Mouse (Mus musculus): Measurements from ENCODE around the gene Fkrp. TPM values are rescaled to one million over a fixed set of nuclear protein-coding genes. Genes with fewer than 3 reads are reported as not detected.

Fkrp gene
- polyA plus RNA-seq, 1 experiment from 2014 or later = 31.1 TPM

DNA sequence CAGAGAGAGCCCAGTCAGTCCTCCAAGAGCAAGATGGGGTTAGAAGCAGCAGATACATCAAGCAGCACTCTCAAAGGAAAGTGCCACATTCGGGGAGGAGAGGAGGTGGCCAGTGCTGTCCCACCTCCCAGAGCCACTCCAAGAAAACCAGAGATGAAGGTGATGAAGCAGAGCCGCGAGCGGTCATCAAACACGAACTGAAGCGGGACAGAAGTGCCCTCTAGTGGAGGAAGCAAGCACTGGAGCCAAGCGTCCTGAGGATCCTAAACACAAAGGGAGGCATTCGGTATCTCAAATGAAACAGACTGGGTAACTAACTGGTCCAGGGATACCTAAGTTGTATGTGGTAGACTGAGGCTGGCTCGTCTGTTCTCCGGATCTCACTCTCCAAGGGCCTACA is 6.8 kb downstream of the Fkrp start:
- no peak overlapping the region for H3K4me3 ChIP-seq (ENCODE audit: low read length)
- WGBS = 22% methylated on average over 10 of the region's 10 CpGs
- no peaks in the 10 kb centered on the region for H3K9me3 ChIP-seq (ENCODE audit: control insufficient read depth, low read length)
- H3K27me3 ChIP-seq (ENCODE audit: control insufficient read depth, insufficient read depth, low read length) = peaks cover 17% of the 10 kb centered on the region
- H3K4me2 ChIP-seq (replicated peaks; ENCODE audit: low read depth, low read length) = no peak overlapping the region
- peaks cover 14% of the 10 kb centered on the region for H3K36me3 ChIP-seq (ENCODE audit: control insufficient read depth, insufficient read depth, low read length)
- H3K4me1 ChIP-seq (ENCODE audit: control insufficient read depth, insufficient read depth, low read length) = peaks cover 16% of the 10 kb centered on the region
- ATAC-seq (ENCODE audit: low FRiP score, low TSS enrichment) = 0 out of 2 replicates have a peak, but pooled peaks have one; percentile 13
- H3K9ac ChIP-seq (ENCODE audit: low read depth, low read length) = no peak overlapping the region
- H3K27ac ChIP-seq (ENCODE audit: low read depth, low read length) = no peak overlapping the region

DNA sequence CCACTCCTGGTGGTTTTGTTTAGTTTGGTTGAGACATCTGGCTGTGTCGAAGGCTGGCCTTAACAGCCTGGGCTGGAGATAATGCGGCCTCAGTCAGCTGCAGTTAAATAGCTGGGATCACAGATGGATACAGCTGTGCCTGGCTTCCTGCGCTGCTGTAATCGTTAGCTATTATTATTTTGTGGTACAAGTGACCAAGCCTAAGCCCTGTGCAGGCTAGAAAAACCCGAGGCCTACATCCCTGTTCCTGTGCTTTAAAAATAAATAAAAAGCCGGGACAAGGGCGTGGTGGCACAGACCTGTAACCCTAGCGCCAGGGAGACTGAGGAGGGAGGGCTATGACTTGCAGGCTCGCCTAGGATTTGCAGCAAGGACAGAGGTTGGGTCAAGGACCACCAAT is 7.9 kb downstream of the Fkrp start:
- H3K4me2 ChIP-seq (replicated peaks; ENCODE audit: low read depth, low read length) = no peak overlapping the region
- H3K9me3 ChIP-seq (ENCODE audit: control insufficient read depth, low read length) = no peaks in the 10 kb centered on the region
- no peak overlapping the region for H3K4me3 ChIP-seq (ENCODE audit: low read length)
- peaks cover 17% of the 10 kb centered on the region for H3K27me3 ChIP-seq (ENCODE audit: control insufficient read depth, insufficient read depth, low read length)
- no peak for ATAC-seq (ENCODE audit: low FRiP score, low TSS enrichment)
- peaks cover 10% of the 10 kb centered on the region for H3K36me3 ChIP-seq (ENCODE audit: control insufficient read depth, insufficient read depth, low read length)
- H3K27ac ChIP-seq (ENCODE audit: low read depth, low read length) = no peak overlapping the region
- H3K9ac ChIP-seq (ENCODE audit: low read depth, low read length) = no peak overlapping the region
- H3K4me1 ChIP-seq (ENCODE audit: control insufficient read depth, insufficient read depth, low read length) = peaks cover 16% of the 10 kb centered on the region
- WGBS = 80% methylated on average over 9 of the region's 9 CpGs

DNA sequence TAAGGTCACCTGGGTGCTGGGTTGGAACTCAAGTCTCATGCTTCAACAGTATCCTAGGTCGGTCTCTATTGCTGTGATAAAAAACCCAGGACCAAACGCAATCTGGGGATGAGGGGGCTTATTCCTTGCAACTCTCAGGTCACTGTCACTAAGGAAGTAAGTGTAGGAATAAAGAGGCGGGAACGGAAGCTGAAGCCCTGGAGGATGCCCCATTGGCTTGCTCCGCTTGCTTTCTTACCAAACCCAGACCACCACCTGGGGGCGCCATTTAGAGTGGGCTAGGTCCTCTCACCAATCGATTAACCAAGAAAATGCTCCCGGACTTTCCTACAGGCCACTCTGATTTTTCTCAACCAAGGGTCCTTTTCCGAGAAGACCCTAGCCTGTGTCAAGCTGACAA is 8.6 kb downstream of the Fkrp start:
- Histone ChIP-seq H3K9me3 (ENCODE audit: control insufficient read depth, low read length) (no peaks in the 10 kb centered on the region), H3K36me3 (ENCODE audit: control insufficient read depth, insufficient read depth, low read length) (peaks cover 7% of the 10 kb centered on the region)

DNA sequence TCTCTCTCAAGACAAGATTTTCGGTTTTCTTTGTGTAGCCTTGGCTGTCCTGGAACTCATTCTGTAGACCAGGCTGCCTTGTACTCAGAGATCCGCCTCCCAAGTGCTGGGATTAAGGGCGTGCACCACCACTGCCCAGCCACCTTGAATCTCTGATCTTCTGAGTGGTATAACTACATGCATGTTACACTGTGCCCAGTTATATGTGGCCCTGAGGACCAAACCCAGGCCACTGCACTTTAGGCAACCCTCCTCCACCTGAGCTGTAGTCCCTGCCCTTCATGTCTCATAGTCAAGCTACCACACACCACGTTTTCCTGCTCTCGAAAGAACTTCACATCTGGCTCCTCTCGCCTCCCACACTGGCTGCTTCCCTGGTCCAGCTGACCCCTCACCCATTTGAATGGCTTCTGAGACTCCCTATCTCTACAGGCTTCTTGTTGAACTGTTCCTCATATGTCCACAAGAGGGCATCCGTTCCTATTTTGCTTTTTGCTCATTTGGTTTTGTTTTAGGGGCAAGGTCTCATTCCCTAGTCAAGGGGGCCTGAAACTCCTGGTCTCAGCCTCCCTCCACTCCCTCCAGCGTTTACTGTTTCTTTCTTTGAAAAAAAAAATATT is 12.0 kb downstream of the Fkrp start:
- Histone ChIP-seq H3K27ac (ENCODE audit: low read depth, low read length) (no peak overlapping the region), H3K27me3 (ENCODE audit: control insufficient read depth, insufficient read depth, low read length) (no peaks in the 10 kb centered on the region), H3K9ac (ENCODE audit: low read depth, low read length) (no peak overlapping the region), H3K9me3 (ENCODE audit: control insufficient read depth, low read length) (no peaks in the 10 kb centered on the region), H3K4me3 (ENCODE audit: low read length) (no peak overlapping the region), H3K4me2 (replicated peaks; ENCODE audit: low read depth, low read length) (no peak overlapping the region), H3K36me3 (ENCODE audit: control insufficient read depth, insufficient read depth, low read length) (peaks cover 7% of the 10 kb centered on the region), H3K4me1 (ENCODE audit: control insufficient read depth, insufficient read depth, low read length) (no peaks in the 10 kb centered on the region)
- WGBS = 28% methylated on average over 8 of the region's 8 CpGs
- ATAC-seq (ENCODE audit: low FRiP score, low TSS enrichment) = peak; percentile 50

More for the DNA sequence above, 8.6 kb downstream of the Fkrp start:
- Histone ChIP-seq H3K27ac (ENCODE audit: low read depth, low read length) (no peak overlapping the region), H3K4me1 (ENCODE audit: control insufficient read depth, insufficient read depth, low read length) (peaks cover 16% of the 10 kb centered on the region), H3K4me2 (replicated peaks; ENCODE audit: low read depth, low read length) (no peak overlapping the region), H3K27me3 (ENCODE audit: control insufficient read depth, insufficient read depth, low read length) (peaks cover 17% of the 10 kb centered on the region), H3K4me3 (ENCODE audit: low read length) (no peak overlapping the region), H3K9ac (ENCODE audit: low read depth, low read length) (no peak overlapping the region)
- WGBS = 90% methylated on average over 9 of the region's 9 CpGs
- no peak for ATAC-seq (ENCODE audit: low FRiP score, low TSS enrichment)

DNA sequence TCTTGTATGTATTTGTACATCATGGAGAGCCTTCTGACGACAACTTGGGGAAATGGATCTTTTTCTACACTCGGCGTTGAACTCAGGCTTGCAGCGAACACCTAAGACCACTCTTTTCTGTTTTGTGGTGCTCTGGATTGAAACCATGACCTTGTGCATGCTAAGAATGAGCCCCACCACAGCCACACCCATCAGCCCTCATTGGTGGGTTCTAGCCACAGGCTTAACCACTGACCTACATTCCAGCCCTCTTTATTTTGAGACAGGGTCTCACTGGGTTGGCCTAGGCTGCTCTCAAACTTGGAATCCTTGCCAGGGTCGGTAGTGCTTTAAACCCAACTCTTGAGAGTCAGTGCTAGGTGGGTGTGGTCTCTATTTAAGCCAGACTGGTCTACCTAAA is 21.6 kb downstream of the Fkrp start:
- ATAC-seq (ENCODE audit: low FRiP score, low TSS enrichment) = no peak
- Histone ChIP-seq H3K27me3 (ENCODE audit: control insufficient read depth, insufficient read depth, low read length) (no peaks in the 10 kb centered on the region), H3K4me2 (replicated peaks; ENCODE audit: low read depth, low read length) (no peak overlapping the region), H3K4me3 (ENCODE audit: low read length) (no peak overlapping the region), H3K27ac (ENCODE audit: low read depth, low read length) (no peak overlapping the region), H3K4me1 (ENCODE audit: control insufficient read depth, insufficient read depth, low read length) (no peaks in the 10 kb centered on the region), H3K9ac (ENCODE audit: low read depth, low read length) (no peak overlapping the region), H3K9me3 (ENCODE audit: control insufficient read depth, low read length) (no peaks in the 10 kb centered on the region), H3K36me3 (ENCODE audit: control insufficient read depth, insufficient read depth, low read length) (peaks cover 34% of the 10 kb centered on the region)
- WGBS = 93% methylated on average over 5 of the region's 5 CpGs

DNA sequence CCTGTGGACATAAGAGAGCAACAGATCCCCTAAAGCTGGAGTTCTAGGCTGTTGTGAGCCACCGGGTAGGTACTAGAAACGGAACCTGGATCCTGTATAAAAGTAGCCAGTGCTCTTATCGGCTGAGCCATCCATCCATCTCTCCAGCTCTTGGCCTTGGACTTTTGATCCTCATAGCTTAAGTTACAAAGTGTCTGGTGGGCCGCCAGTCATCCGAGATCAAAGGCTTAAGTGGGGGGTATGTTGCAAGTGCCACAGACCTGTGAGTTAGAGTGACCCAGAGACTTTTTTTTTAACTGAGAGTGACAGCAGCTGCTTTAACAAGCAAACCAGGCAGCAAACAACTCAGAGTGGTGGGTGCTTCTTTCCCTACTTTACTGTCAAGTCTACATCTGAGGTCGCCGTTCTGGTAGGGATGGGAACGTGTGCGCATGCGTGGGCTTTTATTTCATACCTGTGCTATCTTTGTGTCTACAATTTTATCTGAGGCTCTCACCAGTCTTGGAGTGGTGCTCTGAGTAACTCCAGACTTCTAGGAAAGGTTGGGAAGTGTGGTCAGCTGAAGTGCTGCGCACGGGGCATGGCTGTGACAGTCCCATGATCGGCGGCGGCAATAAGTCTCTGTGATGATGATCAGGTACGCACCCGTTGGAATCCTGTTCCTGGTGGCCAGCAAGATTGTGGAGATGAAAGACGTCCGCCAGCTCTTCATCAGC is 23.4 kb downstream of the Fkrp start:
- WGBS = 80% methylated on average over 19 of the region's 19 CpGs
- ATAC-seq (ENCODE audit: low FRiP score, low TSS enrichment) = no peak

DNA sequence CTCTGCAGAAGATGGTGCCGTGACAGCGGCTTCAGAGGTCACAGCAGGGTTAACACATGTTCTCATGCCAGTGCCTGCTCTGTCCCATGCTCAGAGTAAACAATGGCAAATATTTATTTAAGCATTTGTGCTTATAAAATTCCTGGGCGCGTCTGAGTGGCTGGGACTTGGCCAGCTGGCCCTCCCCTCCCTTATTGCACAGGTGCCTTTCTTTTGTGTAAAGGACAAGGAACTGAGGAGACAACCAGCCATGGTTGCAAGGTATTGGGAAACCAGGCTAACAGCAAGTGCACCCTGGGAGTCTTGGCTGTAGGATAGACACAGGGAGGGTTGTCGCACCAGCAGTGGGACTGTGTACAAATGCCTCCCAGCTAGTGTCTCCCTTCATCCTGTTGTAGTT is 24.2 kb downstream of the Fkrp start:
- no peak overlapping the region for H3K27ac ChIP-seq (ENCODE audit: low read depth, low read length)
- no peak overlapping the region for H3K4me3 ChIP-seq (ENCODE audit: low read length)
- H3K4me1 ChIP-seq (ENCODE audit: control insufficient read depth, insufficient read depth, low read length) = no peaks in the 10 kb centered on the region
- no peaks in the 10 kb centered on the region for H3K9me3 ChIP-seq (ENCODE audit: control insufficient read depth, low read length)
- WGBS = 66% methylated on average over 5 of the region's 5 CpGs
- no peak overlapping the region for H3K9ac ChIP-seq (ENCODE audit: low read depth, low read length)
- no peak overlapping the region for H3K4me2 ChIP-seq (replicated peaks; ENCODE audit: low read depth, low read length)
- no peaks in the 10 kb centered on the region for H3K27me3 ChIP-seq (ENCODE audit: control insufficient read depth, insufficient read depth, low read length)
- no peak for ATAC-seq (ENCODE audit: low FRiP score, low TSS enrichment)
- peaks cover 22% of the 10 kb centered on the region for H3K36me3 ChIP-seq (ENCODE audit: control insufficient read depth, insufficient read depth, low read length)

More for the DNA sequence above, 23.4 kb downstream of the Fkrp start:
- no peak overlapping the region for H3K27ac ChIP-seq (ENCODE audit: low read depth, low read length)
- H3K9ac ChIP-seq (ENCODE audit: low read depth, low read length) = no peak overlapping the region
- H3K4me1 ChIP-seq (ENCODE audit: control insufficient read depth, insufficient read depth, low read length) = no peaks in the 10 kb centered on the region
- H3K4me3 ChIP-seq (ENCODE audit: low read length) = no peak overlapping the region
- H3K27me3 ChIP-seq (ENCODE audit: control insufficient read depth, insufficient read depth, low read length) = no peaks in the 10 kb centered on the region
- no peak overlapping the region for H3K4me2 ChIP-seq (replicated peaks; ENCODE audit: low read depth, low read length)
- H3K9me3 ChIP-seq (ENCODE audit: control insufficient read depth, low read length) = no peaks in the 10 kb centered on the region
- peaks cover 30% of the 10 kb centered on the region for H3K36me3 ChIP-seq (ENCODE audit: control insufficient read depth, insufficient read depth, low read length)

DNA sequence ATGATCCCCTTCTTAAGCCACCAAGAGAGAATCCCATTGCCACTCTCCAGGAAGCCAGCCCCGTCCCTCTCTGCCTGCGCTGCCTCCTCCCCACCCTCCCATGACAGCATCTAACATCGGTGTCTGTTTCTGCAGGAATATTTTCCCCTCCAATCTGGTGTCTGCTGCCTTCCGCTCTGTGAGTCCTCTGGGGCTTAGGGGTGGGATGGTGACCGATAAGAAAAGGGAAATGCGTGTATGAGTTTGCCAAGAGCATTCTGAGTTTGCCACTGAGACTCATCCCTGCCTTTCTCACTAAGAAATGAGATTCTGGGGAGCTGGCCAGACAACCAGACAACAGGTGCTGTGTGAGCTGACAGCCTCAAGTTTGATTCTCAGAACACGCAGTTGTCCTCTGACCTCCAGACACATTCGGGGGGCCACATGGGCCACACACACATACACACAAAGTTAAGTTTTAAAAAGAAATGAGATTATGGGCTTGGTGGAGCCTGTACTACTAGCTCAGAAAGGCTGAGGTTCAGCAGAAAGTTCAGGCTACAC is 30.9 kb downstream of the Fkrp start:
- no peaks in the 10 kb centered on the region for H3K9me3 ChIP-seq (ENCODE audit: control insufficient read depth, low read length)
- no peak for ATAC-seq (ENCODE audit: low FRiP score, low TSS enrichment)
- no peak overlapping the region for H3K4me3 ChIP-seq (ENCODE audit: low read length)
- no peaks in the 10 kb centered on the region for H3K27me3 ChIP-seq (ENCODE audit: control insufficient read depth, insufficient read depth, low read length)
- 84% methylated on average over 8 of the region's 8 CpGs for WGBS
- peaks cover 22% of the 10 kb centered on the region for H3K4me1 ChIP-seq (ENCODE audit: control insufficient read depth, insufficient read depth, low read length)
- H3K36me3 ChIP-seq (ENCODE audit: control insufficient read depth, insufficient read depth, low read length) = peaks cover 9% of the 10 kb centered on the region; the same call in 1 of the 2 replicates
- no peak overlapping the region for H3K4me2 ChIP-seq (replicated peaks; ENCODE audit: low read depth, low read length)
- H3K9ac ChIP-seq (ENCODE audit: low read depth, low read length) = no peak overlapping the region
- H3K27ac ChIP-seq (ENCODE audit: low read depth, low read length) = no peak overlapping the region

DNA sequence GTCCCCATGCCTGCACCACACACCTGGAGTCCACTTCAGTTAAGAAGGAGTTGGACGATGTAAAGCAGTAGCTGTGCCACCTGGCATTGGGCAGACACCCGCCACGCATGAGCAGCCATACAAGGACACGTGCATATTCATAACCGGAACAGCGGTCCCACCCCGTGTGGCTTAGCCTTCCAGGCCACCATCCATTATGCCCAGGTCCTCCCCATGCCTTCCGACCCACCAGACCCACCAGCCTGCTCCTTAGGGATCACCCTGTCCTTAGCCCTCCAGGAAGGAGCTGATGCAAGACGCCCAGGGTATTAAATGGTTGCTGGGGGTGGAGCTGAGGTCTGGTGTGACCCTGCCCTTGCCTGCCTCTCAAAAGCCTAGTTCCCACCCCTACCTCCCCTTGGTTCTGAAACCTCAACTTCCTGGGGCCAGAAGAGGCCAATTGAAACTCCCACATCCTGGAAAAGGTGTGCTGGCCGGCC is 32.0 kb downstream of the Fkrp start:
- WGBS = 58% methylated on average over 10 of the region's 10 CpGs
- ATAC-seq (ENCODE audit: low FRiP score, low TSS enrichment) = no peak; the same call in 1 of the 2 replicates
- peaks cover 22% of the 10 kb centered on the region for H3K4me1 ChIP-seq (ENCODE audit: control insufficient read depth, insufficient read depth, low read length)
- no peak overlapping the region for H3K9ac ChIP-seq (ENCODE audit: low read depth, low read length)
- no peaks in the 10 kb centered on the region for H3K27me3 ChIP-seq (ENCODE audit: control insufficient read depth, insufficient read depth, low read length)
- no peak overlapping the region for H3K27ac ChIP-seq (ENCODE audit: low read depth, low read length)
- H3K9me3 ChIP-seq (ENCODE audit: control insufficient read depth, low read length) = no peaks in the 10 kb centered on the region
- peak overlapping the region; percentile 88; the same call in 1 of the 2 replicates for H3K4me2 ChIP-seq (replicated peaks; ENCODE audit: low read depth, low read length)
- peak overlapping the region; percentile 62; the same call in 1 of the 2 replicates for H3K4me3 ChIP-seq (ENCODE audit: low read length)
- peaks cover 7% of the 10 kb centered on the region; the same call in 1 of the 2 replicates for H3K36me3 ChIP-seq (ENCODE audit: control insufficient read depth, insufficient read depth, low read length)
